Comparison of ENCODE assay signal across 29 mouse cellular contexts in genomic region chr7:50756409-50756808, GRCm38 (mm10).
A peak's percentile ranks its signal among the peaks of the same experiment; 100 is the strongest.
DNase-seq lines count a peak whose midpoint lies in the region; ATAC-seq and TF ChIP-seq lines count a peak whose summit lies in the region.
"Had no signal": no experiment of that assay in that cellular context is flagged by ENCODE, and none has a peak within 500 bp of the region (broad histone marks: within the 10 kb centered on the region; RNA-seq: fewer than 3 reads in every experiment).

No protein-coding gene starts in this region.

- DNase-seq in embryonic facial prominence, embryonic 14.5 days (ENCODE audit: low spot score), result peak; percentile 2
- no peak for DNase-seq in embryonic facial prominence, embryonic 10.5 days (ENCODE audit: low spot score)
- peak; percentile 59 for DNase-seq in forebrain, postnatal 0 days
- no peak for DNase-seq in midbrain, embryonic 10.5 days (ENCODE audit: low spot score)
- no peak for DNase-seq in left cerebral cortex, postnatal 25 days (ENCODE audit: low spot score in 2 of 2)
- DNase-seq: adrenal gland, postnatal 10 days; adrenal gland, postnatal 36 days; B cell, adult 2 months; cerebellum, adult 2 months; cerebellum, adult 9-11 months; cerebellum, postnatal 36 days; embryo, embryonic 11 days; gastrocnemius, adult 2 months; gastrocnemius, postnatal 14 days; heart, adult 11 months; heart, postnatal 36 days; kidney, adult 11 months had no signal

- no peak for TF ChIP-seq CTCF in forebrain, postnatal 0 days (IDR thresholded peaks at IDR 0.05; ENCODE audit: low read depth)

- H3K9ac ChIP-seq in embryonic facial prominence, embryonic 14.5 days (ENCODE audit: low read depth, low read length), result no peak overlapping the region
- no peak overlapping the region for H3K9ac ChIP-seq in forebrain, postnatal 0 days
- H3K9ac ChIP-seq in forebrain, embryonic 13.5 days, result no peak overlapping the region
- no peak overlapping the region for H3K9ac ChIP-seq in midbrain, embryonic 16.5 days (ENCODE audit: low read depth, low read length)
- H3K9ac ChIP-seq: embryonic facial prominence, embryonic 15.5 days; forebrain, embryonic 15.5 days; hindbrain, embryonic 13.5 days; intestine, embryonic 15.5 days had no signal

- H3K27me3 ChIP-seq in embryonic facial prominence, embryonic 14.5 days (replicated peaks; ENCODE audit: control insufficient read depth, insufficient read depth, low read length), result no peaks in the 10 kb centered on the region
- no peaks in the 10 kb centered on the region for H3K27me3 ChIP-seq in embryonic facial prominence, embryonic 10.5 days (replicated peaks; ENCODE audit: low read depth, poor library complexity, severe bottlenecking)
- no peaks in the 10 kb centered on the region for H3K27me3 ChIP-seq in forebrain, postnatal 0 days (ENCODE audit: insufficient read depth, low read length)
- H3K27me3 ChIP-seq in forebrain, embryonic 13.5 days, result no peaks in the 10 kb centered on the region
- H3K27me3 ChIP-seq in midbrain, embryonic 16.5 days (ENCODE audit: control insufficient read depth, insufficient read depth, low read depth, low read length), result no peaks in the 10 kb centered on the region
- H3K27me3 ChIP-seq in midbrain, embryonic 10.5 days (ENCODE audit: low read depth, poor library complexity, severe bottlenecking), result no peaks in the 10 kb centered on the region
- H3K27me3 ChIP-seq: CH12.LX; embryonic facial prominence, embryonic 15.5 days; forebrain, embryonic 15.5 days; hindbrain, embryonic 13.5 days; intestine, embryonic 15.5 days; Patski had no signal

- WGBS in embryonic facial prominence, embryonic 14.5 days, result 77% methylated on average over 5 of the region's 5 CpGs
- 93% methylated on average over 5 of the region's 5 CpGs for WGBS in embryonic facial prominence, embryonic 10.5 days
- 48% methylated on average over 5 of the region's 5 CpGs for WGBS in forebrain, postnatal 0 days
- 86% methylated on average over 5 of the region's 5 CpGs for WGBS in forebrain, embryonic 13.5 days
- 59% methylated on average over 5 of the region's 5 CpGs for WGBS in midbrain, embryonic 16.5 days
- WGBS in midbrain, embryonic 10.5 days, result 90% methylated on average over 5 of the region's 5 CpGs

- no peak overlapping the region for H3K27ac ChIP-seq in embryonic facial prominence, embryonic 14.5 days (replicated peaks; ENCODE audit: low read depth, low read length)
- H3K27ac ChIP-seq in embryonic facial prominence, embryonic 10.5 days (replicated peaks), result no peak overlapping the region
- H3K27ac ChIP-seq in forebrain, postnatal 0 days (ENCODE audit: low read depth, low read length), result 0 out of 2 replicates have a peak overlapping the region, but pooled peaks have one; percentile 2
- no peak overlapping the region for H3K27ac ChIP-seq in forebrain, embryonic 13.5 days
- H3K27ac ChIP-seq in midbrain, embryonic 16.5 days (ENCODE audit: low read length), result no peak overlapping the region
- no peak overlapping the region for H3K27ac ChIP-seq in midbrain, embryonic 10.5 days (replicated peaks)
- H3K27ac ChIP-seq: embryonic facial prominence, embryonic 15.5 days; forebrain, embryonic 15.5 days; gastrocnemius, adult 2 months; hindbrain, embryonic 10.5 days; hindbrain, embryonic 13.5 days; intestine, embryonic 15.5 days had no signal

- no peaks in the 10 kb centered on the region for H3K4me1 ChIP-seq in embryonic facial prominence, embryonic 14.5 days (ENCODE audit: control insufficient read depth, insufficient read depth, low read length)
- no peaks in the 10 kb centered on the region for H3K4me1 ChIP-seq in embryonic facial prominence, embryonic 10.5 days
- no peaks in the 10 kb centered on the region for H3K4me1 ChIP-seq in forebrain, postnatal 0 days (ENCODE audit: insufficient read depth)
- H3K4me1 ChIP-seq in forebrain, embryonic 13.5 days, result no peaks in the 10 kb centered on the region
- H3K4me1 ChIP-seq in midbrain, embryonic 16.5 days (ENCODE audit: control insufficient read depth, insufficient read depth, low read length), result peaks cover 6% of the 10 kb centered on the region; the same call in 1 of the 2 replicates
- no peaks in the 10 kb centered on the region for H3K4me1 ChIP-seq in midbrain, embryonic 10.5 days
- H3K4me1 ChIP-seq: embryonic facial prominence, embryonic 15.5 days; forebrain, embryonic 15.5 days; hindbrain, embryonic 10.5 days; hindbrain, embryonic 13.5 days; intestine, embryonic 15.5 days had no signal

- H3K9me3 ChIP-seq in embryonic facial prominence, embryonic 14.5 days (ENCODE audit: control insufficient read depth, low read length), result no peaks in the 10 kb centered on the region
- no peaks in the 10 kb centered on the region for H3K9me3 ChIP-seq in embryonic facial prominence, embryonic 10.5 days
- H3K9me3 ChIP-seq in forebrain, postnatal 0 days (ENCODE audit: low read length), result no peaks in the 10 kb centered on the region
- H3K9me3 ChIP-seq in forebrain, embryonic 13.5 days (replicated peaks), result no peaks in the 10 kb centered on the region
- no peaks in the 10 kb centered on the region for H3K9me3 ChIP-seq in midbrain, embryonic 16.5 days (replicated peaks; ENCODE audit: control insufficient read depth, low read length, poor library complexity, severe bottlenecking)
- no peaks in the 10 kb centered on the region for H3K9me3 ChIP-seq in midbrain, embryonic 10.5 days (replicated peaks)
- H3K9me3 ChIP-seq: embryonic facial prominence, embryonic 15.5 days; forebrain, embryonic 15.5 days; G1E; hindbrain, embryonic 10.5 days; hindbrain, embryonic 13.5 days; intestine, embryonic 15.5 days had no signal

- H3K4me2 ChIP-seq in embryonic facial prominence, embryonic 14.5 days (ENCODE audit: low read depth, low read length), result no peak overlapping the region
- H3K4me2 ChIP-seq in forebrain, postnatal 0 days (ENCODE audit: low read depth), result no peak overlapping the region
- no peak overlapping the region for H3K4me2 ChIP-seq in forebrain, embryonic 13.5 days
- no peak overlapping the region for H3K4me2 ChIP-seq in midbrain, embryonic 16.5 days (ENCODE audit: low read length)
- H3K4me2 ChIP-seq: embryonic facial prominence, embryonic 15.5 days; forebrain, embryonic 15.5 days; heart, embryonic 11.5 days; hindbrain, embryonic 13.5 days; intestine, embryonic 15.5 days had no signal

- intact Hi-C loops in left cerebral cortex, postnatal 25 days (cut with DNase I), result no loop called here

- H3K4me3 ChIP-seq in embryonic facial prominence, embryonic 14.5 days (ENCODE audit: low read depth, low read length), result no peak overlapping the region
- H3K4me3 ChIP-seq in embryonic facial prominence, embryonic 10.5 days, result no peak overlapping the region
- no peak overlapping the region for H3K4me3 ChIP-seq in forebrain, postnatal 0 days (ENCODE audit: low read depth, low read length)
- H3K4me3 ChIP-seq in forebrain, embryonic 13.5 days, result no peak overlapping the region
- no peak overlapping the region for H3K4me3 ChIP-seq in midbrain, embryonic 16.5 days (ENCODE audit: low read depth, low read length)
- H3K4me3 ChIP-seq in midbrain, embryonic 10.5 days, result no peak overlapping the region
- H3K4me3 ChIP-seq: embryonic facial prominence, embryonic 15.5 days; forebrain, embryonic 15.5 days; gastrocnemius, adult 2 months; hindbrain, embryonic 10.5 days; hindbrain, embryonic 13.5 days; intestine, embryonic 15.5 days had no signal

- no peak for ATAC-seq in embryonic facial prominence, embryonic 14.5 days (ENCODE audit: low read depth)
- peak; percentile 23; the same call in 1 of the 2 replicates for ATAC-seq in forebrain, postnatal 0 days
- ATAC-seq in forebrain, embryonic 13.5 days, result no peak; the same call in 1 of the 2 replicates
- 0 out of 2 replicates have a peak, but pooled peaks have one; percentile 11 for ATAC-seq in midbrain, embryonic 16.5 days
- ATAC-seq: hindbrain, embryonic 16.5 days; intestine, embryonic 15.5 days; Patski had no signal

- H3K36me3 ChIP-seq in embryonic facial prominence, embryonic 14.5 days (ENCODE audit: control insufficient read depth, insufficient read depth, low read length), result no peaks in the 10 kb centered on the region
- H3K36me3 ChIP-seq in embryonic facial prominence, embryonic 10.5 days (replicated peaks), result no peaks in the 10 kb centered on the region
- H3K36me3 ChIP-seq in forebrain, postnatal 0 days (ENCODE audit: insufficient read depth), result no peaks in the 10 kb centered on the region
- no peaks in the 10 kb centered on the region for H3K36me3 ChIP-seq in forebrain, embryonic 13.5 days (ENCODE audit: poor library complexity, severe bottlenecking)
- H3K36me3 ChIP-seq in midbrain, embryonic 16.5 days (ENCODE audit: control insufficient read depth, insufficient read depth, low read length), result no peaks in the 10 kb centered on the region
- H3K36me3 ChIP-seq in midbrain, embryonic 10.5 days, result no peaks in the 10 kb centered on the region
- H3K36me3 ChIP-seq: embryonic facial prominence, embryonic 15.5 days; forebrain, embryonic 15.5 days; G1E; hindbrain, embryonic 10.5 days; hindbrain, embryonic 13.5 days; intestine, embryonic 15.5 days had no signal

Comparison
In these comparisons a context has a peak if more than half of its experiments do, and no peak if none do; other contexts are left out.
1. ATAC-seq: peak in forebrain, postnatal 0 days (single experiment) and midbrain, embryonic 16.5 days (single experiment); none in embryonic facial prominence, embryonic 14.5 days (single experiment) and forebrain, embryonic 13.5 days (single experiment).
2. DNase-seq: peak in embryonic facial prominence, embryonic 14.5 days (single experiment) and forebrain, postnatal 0 days (single experiment); none in embryonic facial prominence, embryonic 10.5 days (single experiment), midbrain, embryonic 10.5 days (single experiment) and left cerebral cortex, postnatal 25 days (0 of 2).